Mouse (Mus musculus) bone marrow, adult 2 months (tissue): Measurements from ENCODE around the gene Unc93a2.
"Not testable (repeated sequence)": the region's sequence is repeated elsewhere in the genome, so short reads cannot be mapped to it uniquely, and the experiment has no call there.

ENCODE experiments used
- CTCF ChIP-seq: fragments of 200-500 bp; IDR thresholded peaks from 2 replicates; pipeline ENCODE4 v1.5.1; 2011; ENCODE audit warnings: low read length, control low read depth; ENCODE audit not compliant: control insufficient read depth, insufficient read depth
- POLR2A ChIP-seq: fragments of 200-500 bp; IDR thresholded peaks from 2 replicates; pipeline ENCODE4 v1.6.1; 2011; ENCODE audit warnings: low read depth, mild to moderate bottlenecking, control low read depth, low read length, borderline replicate concordance; ENCODE audit not compliant: control insufficient read depth

DNA sequence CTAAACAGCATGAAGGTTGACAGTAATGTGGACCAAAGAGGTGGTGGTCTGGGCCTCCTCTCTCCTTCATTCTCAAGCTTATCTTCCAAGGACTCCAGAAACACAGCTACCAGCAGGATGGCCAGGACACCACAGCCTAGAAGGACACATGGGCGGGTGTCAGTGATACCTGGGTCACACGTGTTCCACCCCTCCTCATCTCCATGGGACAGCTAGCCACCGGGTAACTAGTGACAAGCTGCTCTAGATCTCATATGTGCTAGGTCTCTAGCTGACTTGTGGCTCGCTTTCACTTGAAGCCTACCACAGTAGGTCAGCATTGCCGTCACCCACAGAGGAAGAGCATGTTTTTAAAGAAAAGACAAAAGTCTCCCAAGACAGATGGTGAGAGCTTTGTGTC, 13.4 kb downstream of the Unc93a2 start, which contains the start of gene Gm49630:
- TF ChIP-seq CTCF, POLR2A: not testable (repeated sequence)
